Mouse (Mus musculus) liver, adult 10 weeks (tissue): ENCODE measurements around the gene Olfr514. TPM values are rescaled to one million over a fixed set of nuclear protein-coding genes. Genes with fewer than 3 reads are reported as not detected.

ENCODE experiments used
- polyA plus RNA-seq: library from polyadenylated mRNA; stranded (reverse); fragments of 350-450 nt; fragmentation: Illumina TruSeq; extraction: RNeasy Lipid Tissue Mini Kit (QIAGEN cat#74804); gene quantifications from one replicate; pipeline ENCODE4 v1.2.3, GENCODE M21; 2014; ENCODE audit warnings: low read depth, low replicate concordance

Gene Olfr514
- polyA plus RNA-seq = not detected

GRCm38 (mm10) chr7:108825897-108826296, at the start of gene Olfr514:
Gene Olfr514, minus strand, starts transcription at chr7:108825997.

GRCm38 (mm10) chr7:108872279-108872678, 46.5 kb upstream of the Olfr514 start, which contains the start of gene Olfr517:
Gene Olfr517, minus strand, starts transcription at chr7:108872379.

GRCm38 (mm10) chr7:108850429-108850828, 24.6 kb upstream of the Olfr514 start, which contains the start of gene Olfr516:
Gene Olfr516, minus strand, starts transcription at chr7:108850529.

Other genes starting within 250 kb of the Olfr514 start
- gene Olfr506, start 215.2 kb downstream of the Olfr514 start, polyA plus RNA-seq = not detected
- gene Olfr507, start 204.2 kb downstream of the Olfr514 start, polyA plus RNA-seq = not detected
- gene Olfr508, start 196.0 kb downstream of the Olfr514 start, polyA plus RNA-seq = not detected
- not detected for gene Olfr509, start 174.1 kb downstream of the Olfr514 start, polyA plus RNA-seq
- not detected for gene Olfr510, start 159.6 kb downstream of the Olfr514 start, polyA plus RNA-seq
- gene Olfr512, start 112.7 kb downstream of the Olfr514 start, polyA plus RNA-seq = not detected
- gene Olfr513, start 75.0 kb downstream of the Olfr514 start, polyA plus RNA-seq = not detected
- gene Olfr516, start 24.5 kb upstream of the Olfr514 start, polyA plus RNA-seq = not detected
- gene Olfr517, start 46.4 kb upstream of the Olfr514 start, polyA plus RNA-seq = not detected
- not detected for gene Olfr518, start 59.0 kb upstream of the Olfr514 start, polyA plus RNA-seq
- gene Olfr519, start 68.4 kb upstream of the Olfr514 start, polyA plus RNA-seq = not detected
- 0.11 TPM for gene Nlrp10, start 104.2 kb upstream of the Olfr514 start, polyA plus RNA-seq
- gene Eif3f, start 108.4 kb upstream of the Olfr514 start, polyA plus RNA-seq = 21.0 TPM
- not detected for gene Tub, start 124.3 kb upstream of the Olfr514 start, polyA plus RNA-seq